Mouse (Mus musculus) hindbrain, embryonic 13.5 days (tissue): ENCODE measurements around the gene Rps6kl1. TPM values are rescaled to one million over a fixed set of nuclear protein-coding genes. Genes with fewer than 3 reads are reported as not detected.

Experiments
- ATAC-seq: fragments of 200-750 bp; cut with Nextera tagmentation; 2 replicates; pipeline ENCODE4 v1.8.0; 2017; ENCODE audit warnings: moderate TSS enrichment; ENCODE audit not compliant: low FRiP score
- H3K27ac ChIP-seq: fragments of 300-500 bp; sonication (generic); 2 replicates; pipeline ENCODE4 v1.5.1; 2015; ENCODE audit warnings: inconsistent platforms, mild to moderate bottlenecking, moderate library complexity
- H3K27me3 ChIP-seq: fragments of 300-500 bp; sonication (generic); 2 replicates; pipeline ENCODE4 v1.6.1; 2015; ENCODE audit warnings: mild to moderate bottlenecking, inconsistent platforms
- H3K36me3 ChIP-seq: fragments of 300-500 bp; sonication (generic); 2 replicates; pipeline ENCODE4 v1.6.1; 2015; ENCODE audit warnings: mild to moderate bottlenecking, inconsistent platforms
- H3K4me1 ChIP-seq: fragments of 300-500 bp; sonication (generic); replicated peaks from 2 replicates; pipeline ENCODE4 v1.6.1; 2015; ENCODE audit warnings: inconsistent platforms
- H3K4me2 ChIP-seq: fragments of 300-500 bp; sonication (generic); 2 replicates; pipeline ENCODE4 v1.6.1; 2015; ENCODE audit warnings: inconsistent platforms, mild to moderate bottlenecking, moderate library complexity
- H3K4me3 ChIP-seq: fragments of 300-500 bp; sonication (generic); 2 replicates; pipeline ENCODE4 v1.5.1; 2015; ENCODE audit warnings: mild to moderate bottlenecking, inconsistent platforms
- H3K9ac ChIP-seq: fragments of 300-500 bp; sonication (generic); 2 replicates; pipeline ENCODE4 v1.6.1; 2015; ENCODE audit warnings: mild to moderate bottlenecking, inconsistent platforms
- H3K9me3 ChIP-seq: fragments of 300-500 bp; sonication (generic); 2 replicates; pipeline ENCODE4 v1.6.1; 2016; ENCODE audit warnings: inconsistent platforms
- WGBS: fragments of 180-500 bp; shearing (Covaris S2); methylation state at CpG from one replicate; pipeline ENCODE4 v1.1.7; 2015; 5-methylcytosine and 5-hydroxymethylcytosine counted together
- polyA plus RNA-seq: library from polyadenylated mRNA; unstranded; fragments of >200 nt; fragmentation: Nextera tagmentation; extraction: Ambion mirVana; gene quantifications from 2 replicates; pipeline ENCODE4 v1.2.1, GENCODE M21; 2015

Rps6kl1 gene
- polyA plus RNA-seq, 1 experiment from 2014 or later = 23.3 TPM

DNA sequence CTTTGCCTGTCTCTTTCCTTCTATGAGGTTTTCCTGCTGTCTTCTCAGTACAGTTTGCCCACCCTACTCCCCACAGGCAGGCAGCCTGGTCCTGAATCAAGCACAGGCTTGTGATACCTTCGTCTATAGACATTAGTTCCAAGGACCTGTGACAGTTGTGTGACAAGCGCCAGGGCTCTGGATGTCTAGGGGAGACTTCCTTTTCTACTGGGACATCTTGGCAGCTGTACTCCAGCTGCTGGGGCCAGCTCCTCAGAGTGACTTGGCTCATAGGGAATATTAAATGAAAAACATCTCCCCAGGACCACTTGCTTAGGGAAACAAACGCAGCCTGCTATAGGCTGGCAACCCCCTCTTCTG lies 19.9 kb upstream of the Rps6kl1 start:
- H3K36me3 ChIP-seq = peaks cover 7% of the 10 kb centered on the region
- H3K9ac ChIP-seq = no peak overlapping the region
- peaks cover 31% of the 10 kb centered on the region for H3K4me1 ChIP-seq
- no peak overlapping the region for H3K4me3 ChIP-seq
- no peak for ATAC-seq
- H3K9me3 ChIP-seq = no peaks in the 10 kb centered on the region
- H3K27ac ChIP-seq = no peak overlapping the region
- peaks cover 12% of the 10 kb centered on the region; the same call in 1 of the 2 replicates for H3K27me3 ChIP-seq
- WGBS = 88% methylated on average over 3 of the region's 3 CpGs
- H3K4me2 ChIP-seq = no peak overlapping the region

DNA sequence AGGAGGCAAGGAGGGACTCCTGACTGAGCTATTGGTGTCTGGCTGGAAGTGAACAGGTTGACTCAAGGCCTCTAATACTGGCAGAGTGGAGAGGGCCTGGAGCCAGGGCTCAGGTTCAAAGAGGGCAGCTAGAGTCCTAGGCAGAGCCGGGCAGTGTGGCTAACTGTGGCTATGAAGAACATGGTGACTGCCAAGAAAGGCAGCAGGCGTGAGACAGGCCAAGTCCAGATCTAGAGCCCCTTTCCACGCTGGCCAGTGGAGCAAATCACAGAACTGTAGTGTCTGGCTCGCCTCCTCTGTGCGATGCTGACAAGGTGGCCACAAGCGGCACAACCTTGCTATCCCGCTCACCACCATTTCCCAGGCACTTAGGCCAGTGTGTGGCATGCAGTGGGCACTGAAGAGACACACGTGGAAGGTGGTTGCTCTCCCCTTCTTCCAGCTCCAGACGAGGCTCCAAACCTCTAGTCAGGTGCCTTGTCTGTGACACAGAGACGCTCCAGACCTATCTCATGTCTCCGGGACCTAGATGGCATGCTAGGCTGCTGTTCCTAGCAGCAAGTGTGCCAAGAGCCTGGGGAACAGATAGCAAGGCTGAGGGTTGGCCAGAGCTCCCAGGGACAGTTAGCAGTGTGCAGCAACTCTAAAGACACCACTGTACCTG lies 19.4 kb upstream of the Rps6kl1 start:
- no peak overlapping the region for H3K4me2 ChIP-seq
- 85% methylated on average over 11 of the region's 11 CpGs for WGBS
- peaks cover 26% of the 10 kb centered on the region for H3K4me1 ChIP-seq
- ATAC-seq = no peak
- H3K27me3 ChIP-seq = peaks cover 10% of the 10 kb centered on the region; the same call in 1 of the 2 replicates
- H3K4me3 ChIP-seq = no peak overlapping the region
- H3K9me3 ChIP-seq = no peaks in the 10 kb centered on the region
- H3K36me3 ChIP-seq = peaks cover 10% of the 10 kb centered on the region
- H3K27ac ChIP-seq = no peak overlapping the region
- no peak overlapping the region for H3K9ac ChIP-seq

DNA sequence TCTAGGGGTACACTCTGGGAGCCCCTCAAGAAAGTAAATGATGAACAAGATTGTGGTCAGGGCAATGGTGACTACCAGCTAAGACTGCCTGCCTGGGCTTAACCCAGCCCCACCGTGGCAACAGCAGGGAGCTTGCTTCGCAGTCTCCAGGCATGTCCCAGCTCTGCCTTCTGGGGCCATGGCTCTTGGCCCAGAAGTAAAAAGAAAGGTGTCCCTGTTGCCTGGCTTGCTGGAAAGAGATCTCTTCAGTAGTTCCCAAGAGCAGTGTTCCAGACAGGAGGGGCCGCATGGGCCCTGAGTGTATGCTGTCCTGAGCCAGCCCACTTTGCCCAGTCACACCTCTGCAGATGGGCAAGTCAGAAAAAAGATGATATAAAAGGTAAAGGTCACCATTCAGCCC lies 18.8 kb upstream of the Rps6kl1 start:
- 56% methylated on average over 3 of the region's 3 CpGs for WGBS
- Histone ChIP-seq H3K9me3 (no peaks in the 10 kb centered on the region), H3K27ac (no peak overlapping the region), H3K36me3 (peaks cover 10% of the 10 kb centered on the region), H3K4me3 (no peak overlapping the region), H3K4me1 (peaks cover 20% of the 10 kb centered on the region), H3K9ac (no peak overlapping the region), H3K4me2 (peak overlapping the region; percentile 48; the same call in 1 of the 2 replicates), H3K27me3 (peaks cover 7% of the 10 kb centered on the region; the same call in 1 of the 2 replicates)
- ATAC-seq = peak; percentile 46; the same call in 1 of the 2 replicates

DNA sequence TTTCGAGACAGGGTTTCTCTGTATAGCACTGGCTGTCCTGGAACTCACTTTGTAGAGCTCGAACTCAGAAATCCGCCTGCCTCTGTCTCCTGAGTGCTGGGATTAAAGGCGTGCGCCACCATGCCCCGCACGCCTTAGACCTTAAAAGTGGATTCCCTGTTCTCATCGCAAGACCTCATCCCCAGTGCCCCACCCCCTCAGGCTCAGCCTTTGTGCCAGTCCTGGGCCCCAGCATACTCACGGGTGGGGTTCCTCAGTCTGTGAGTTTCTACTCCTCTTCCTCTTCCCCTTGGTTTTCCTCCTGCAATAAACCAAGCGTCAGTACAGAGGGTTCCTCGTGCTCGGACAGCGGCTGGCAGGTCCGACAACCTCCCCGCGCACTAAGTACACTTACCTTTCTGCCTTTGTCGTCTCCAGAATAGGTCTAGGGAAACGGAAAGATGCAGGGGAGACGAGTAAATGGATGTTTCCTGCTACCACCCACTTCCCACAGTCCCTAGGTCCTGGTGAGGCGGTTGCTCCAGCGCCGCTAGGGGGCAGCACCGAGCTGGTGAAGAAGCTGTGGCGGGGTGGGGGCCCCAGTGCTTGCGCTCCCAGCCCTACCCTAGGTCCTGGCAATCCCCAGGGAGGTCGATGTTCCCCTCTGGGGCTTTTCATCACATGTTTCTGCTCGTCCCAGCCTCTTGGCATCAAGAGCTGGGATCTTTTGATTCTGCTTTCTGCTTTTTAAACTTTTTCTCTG lies 18.2 kb upstream of the Rps6kl1 start:
- peaks cover 7% of the 10 kb centered on the region; the same call in 1 of the 2 replicates for H3K27me3 ChIP-seq
- H3K27ac ChIP-seq = no peak overlapping the region
- H3K4me1 ChIP-seq = peaks cover 18% of the 10 kb centered on the region
- H3K9me3 ChIP-seq = no peaks in the 10 kb centered on the region
- peak overlapping the region; percentile 30 for H3K4me3 ChIP-seq
- peak; percentile 80 for ATAC-seq
- peak overlapping the region; percentile 55 for H3K9ac ChIP-seq
- H3K36me3 ChIP-seq = peaks cover 10% of the 10 kb centered on the region
- WGBS = 26% methylated on average over 27 of the region's 27 CpGs
- H3K4me2 ChIP-seq = peak overlapping the region; percentile 48

DNA sequence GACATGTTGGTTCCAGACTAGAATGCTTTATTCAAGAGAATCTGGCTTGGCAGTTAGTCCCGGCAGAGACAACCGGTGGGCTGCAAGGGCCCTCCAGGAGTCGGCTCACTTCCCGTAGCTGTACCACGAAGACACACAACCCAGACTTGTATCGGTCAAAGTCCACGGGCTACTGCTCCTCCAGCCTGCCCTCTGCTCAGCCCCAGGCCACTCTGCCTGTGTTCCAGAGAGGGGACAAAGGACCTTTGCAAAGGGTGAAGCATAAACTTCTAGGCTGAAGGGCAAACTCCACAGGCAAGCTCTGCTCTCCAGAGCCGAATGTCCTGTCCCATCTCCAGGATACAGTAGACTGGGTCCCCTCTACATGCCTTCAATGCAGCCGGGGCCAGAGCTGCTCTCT lies 15.6 kb upstream of the Rps6kl1 start:
- no peak overlapping the region for H3K27ac ChIP-seq
- H3K9me3 ChIP-seq = no peaks in the 10 kb centered on the region
- peaks cover 10% of the 10 kb centered on the region for H3K36me3 ChIP-seq
- no peak for ATAC-seq
- H3K27me3 ChIP-seq = peaks cover 7% of the 10 kb centered on the region; the same call in 1 of the 2 replicates
- H3K9ac ChIP-seq = no peak overlapping the region
- WGBS = 94% methylated on average over 9 of the region's 9 CpGs
- no peak overlapping the region for H3K4me3 ChIP-seq
- H3K4me2 ChIP-seq = no peak overlapping the region
- H3K4me1 ChIP-seq = peaks cover 12% of the 10 kb centered on the region

DNA sequence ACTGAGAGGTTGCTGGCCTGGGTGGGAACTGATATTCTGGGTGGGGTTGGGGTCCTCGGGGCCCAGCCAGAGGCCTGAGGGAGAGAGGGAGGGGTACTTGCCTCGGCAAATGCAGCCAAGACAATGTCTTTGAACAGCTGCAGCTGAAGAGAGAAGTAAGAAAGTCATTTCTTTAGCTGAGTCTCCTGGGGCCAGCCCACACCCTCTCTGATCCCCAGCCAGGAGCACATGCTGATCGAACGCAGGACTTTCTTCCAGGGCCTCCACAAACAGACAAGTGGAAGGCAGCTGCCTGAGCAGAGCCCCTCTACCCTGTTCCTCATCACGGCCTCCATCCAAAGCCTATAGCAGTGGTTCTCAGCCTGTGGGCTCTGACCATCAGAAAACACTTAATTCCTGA lies 13.9 kb upstream of the Rps6kl1 start:
- H3K4me3 ChIP-seq = no peak overlapping the region
- WGBS = 89% methylated on average over 5 of the region's 5 CpGs
- no peak overlapping the region for H3K9ac ChIP-seq
- no peak overlapping the region for H3K27ac ChIP-seq
- no peak overlapping the region for H3K4me2 ChIP-seq
- no peaks in the 10 kb centered on the region for H3K9me3 ChIP-seq
- no peak for ATAC-seq
- H3K4me1 ChIP-seq = peaks cover 10% of the 10 kb centered on the region
- H3K36me3 ChIP-seq = peaks cover 10% of the 10 kb centered on the region
- H3K27me3 ChIP-seq = no peaks in the 10 kb centered on the region

DNA sequence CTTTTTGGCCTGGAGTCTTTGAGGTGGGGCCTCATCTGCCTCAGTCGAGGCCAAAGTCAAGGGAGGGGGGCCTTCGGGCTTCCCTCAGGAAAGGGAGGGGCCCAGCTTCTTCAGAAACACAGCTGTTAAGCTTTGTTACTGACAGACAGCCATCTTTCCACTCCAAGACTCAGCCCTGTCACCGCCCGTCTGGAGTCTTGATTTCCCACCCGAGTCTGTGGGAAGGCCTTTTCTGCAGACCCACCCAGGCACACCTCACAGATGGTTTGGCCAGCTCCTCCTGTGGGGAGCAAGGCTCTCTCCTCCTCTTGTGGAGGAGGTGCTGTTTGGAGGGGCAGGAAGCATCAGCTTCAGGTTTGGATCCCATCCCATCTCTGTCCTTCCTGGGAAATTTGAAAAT lies 8.5 kb upstream of the Rps6kl1 start:
- H3K4me3 ChIP-seq = no peak overlapping the region
- H3K27me3 ChIP-seq = no peaks in the 10 kb centered on the region
- no peaks in the 10 kb centered on the region for H3K36me3 ChIP-seq
- ATAC-seq = no peak
- no peak overlapping the region for H3K9ac ChIP-seq
- 83% methylated on average over 5 of the region's 5 CpGs for WGBS
- H3K4me2 ChIP-seq = no peak overlapping the region
- H3K9me3 ChIP-seq = no peaks in the 10 kb centered on the region
- H3K27ac ChIP-seq = no peak overlapping the region
- H3K4me1 ChIP-seq = no peaks in the 10 kb centered on the region

DNA sequence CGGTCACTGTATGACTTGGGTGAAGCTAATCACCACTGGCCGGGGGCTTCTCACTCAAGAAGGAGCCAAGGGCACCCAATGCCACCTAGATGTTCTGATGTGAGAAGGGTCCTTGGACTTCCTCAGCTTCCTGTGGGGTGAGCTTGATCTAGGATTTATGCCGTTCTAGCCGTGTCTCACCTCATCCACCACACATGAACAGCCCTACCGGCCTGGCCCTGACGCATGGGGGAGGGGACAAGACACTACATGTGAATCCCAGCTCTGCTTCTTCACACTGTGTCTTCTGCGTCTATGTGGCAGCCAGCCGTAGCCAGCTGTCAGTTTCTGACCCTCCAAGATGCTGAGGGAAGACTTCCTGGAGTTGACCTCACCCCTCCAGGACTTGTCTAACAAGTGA lies 7.7 kb upstream of the Rps6kl1 start:
- no peaks in the 10 kb centered on the region for H3K27me3 ChIP-seq
- no peak overlapping the region for H3K4me2 ChIP-seq
- H3K36me3 ChIP-seq = no peaks in the 10 kb centered on the region
- 95% methylated on average over 8 of the region's 8 CpGs for WGBS
- no peak overlapping the region for H3K27ac ChIP-seq
- no peak overlapping the region for H3K4me3 ChIP-seq
- no peak for ATAC-seq
- no peaks in the 10 kb centered on the region for H3K9me3 ChIP-seq
- H3K9ac ChIP-seq = no peak overlapping the region
- H3K4me1 ChIP-seq = no peaks in the 10 kb centered on the region

DNA sequence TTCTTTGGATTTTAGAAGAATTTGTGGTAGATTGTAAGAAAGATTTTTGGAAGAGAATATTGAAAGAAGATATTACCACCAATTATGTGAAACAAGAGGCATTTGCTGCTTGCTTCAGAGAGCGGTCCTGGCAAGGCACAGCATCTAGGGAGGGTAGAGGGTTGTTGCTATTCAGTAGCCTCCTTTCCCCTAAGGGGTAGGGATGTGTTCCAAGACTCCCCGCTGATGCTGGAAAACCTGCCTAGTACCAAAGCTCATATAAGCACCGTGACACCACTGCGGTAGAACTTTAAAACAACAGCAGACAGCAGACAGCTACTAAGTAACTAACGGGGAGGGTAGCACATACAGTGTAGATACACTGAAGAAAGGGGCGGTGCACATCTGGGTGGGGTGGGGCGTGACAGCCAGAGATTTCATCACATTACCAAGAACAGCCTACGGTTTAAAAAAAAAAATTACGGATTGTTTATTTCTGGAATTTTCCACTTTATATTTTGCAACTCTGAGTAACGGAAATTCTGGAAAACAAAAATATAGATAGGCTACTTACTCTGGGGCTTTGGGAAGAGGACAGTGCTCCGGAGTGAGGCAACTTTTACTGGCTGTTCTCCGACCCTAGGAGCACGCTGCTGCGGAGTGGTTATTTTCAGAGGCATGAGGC lies 6.9 kb upstream of the Rps6kl1 start:
- no peaks in the 10 kb centered on the region for H3K4me1 ChIP-seq
- no peaks in the 10 kb centered on the region for H3K9me3 ChIP-seq
- H3K4me2 ChIP-seq = no peak overlapping the region
- no peak for ATAC-seq
- WGBS = 90% methylated on average over 14 of the region's 14 CpGs
- no peaks in the 10 kb centered on the region for H3K36me3 ChIP-seq
- no peak overlapping the region for H3K4me3 ChIP-seq
- no peak overlapping the region for H3K27ac ChIP-seq
- H3K9ac ChIP-seq = no peak overlapping the region
- H3K27me3 ChIP-seq = no peaks in the 10 kb centered on the region

DNA sequence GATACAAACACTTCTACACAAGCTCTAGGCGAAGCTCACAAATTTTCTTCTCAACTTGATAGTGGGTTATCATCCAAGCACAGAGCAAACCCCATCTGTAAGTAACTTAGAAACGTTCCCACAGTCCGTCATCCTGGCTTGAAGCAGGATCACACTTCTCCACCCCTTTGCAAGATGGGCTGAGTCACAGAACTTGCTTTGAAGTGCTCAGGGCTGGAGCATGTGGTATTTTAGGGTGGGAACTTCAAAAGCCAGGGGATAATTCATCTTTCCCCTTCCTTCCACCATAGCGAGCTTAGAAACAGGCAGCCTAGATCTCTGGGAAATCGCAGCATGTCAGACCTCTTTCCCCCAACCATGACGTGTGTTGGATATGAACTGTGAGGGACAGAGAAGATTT lies 5.3 kb upstream of the Rps6kl1 start:
- Histone ChIP-seq H3K27me3 (no peaks in the 10 kb centered on the region), H3K9me3 (no peaks in the 10 kb centered on the region), H3K36me3 (no peaks in the 10 kb centered on the region), H3K4me1 (peaks cover 4% of the 10 kb centered on the region; the same call in 1 of the 2 replicates), H3K9ac (no peak overlapping the region), H3K27ac (no peak overlapping the region), H3K4me3 (no peak overlapping the region), H3K4me2 (no peak overlapping the region)
- ATAC-seq = no peak
- WGBS = 72% methylated on average over 6 of the region's 6 CpGs

DNA sequence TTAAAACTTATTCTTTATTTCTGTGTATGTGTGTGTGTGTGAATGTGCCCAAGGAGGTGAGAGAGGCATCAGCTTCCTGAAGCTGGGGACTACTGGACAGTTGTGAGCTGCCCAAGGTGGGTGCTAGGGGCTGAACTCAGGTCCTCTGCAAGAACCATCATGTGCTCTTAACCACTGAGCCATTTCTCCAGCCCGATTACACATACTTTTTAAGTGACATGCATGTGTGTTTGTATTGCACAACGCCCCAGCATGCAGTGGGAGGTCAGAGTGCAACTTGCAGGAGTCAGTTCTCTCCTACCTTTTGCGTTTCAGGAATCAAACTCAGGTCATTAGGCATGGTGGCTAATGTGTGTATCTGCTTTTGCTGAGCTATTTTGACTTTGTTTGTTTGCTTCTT lies 1.9 kb upstream of the Rps6kl1 start:
- Histone ChIP-seq H3K4me1 (peaks cover 25% of the 10 kb centered on the region), H3K4me3 (no peak overlapping the region), H3K27me3 (0 out of 2 replicates have a peak, but pooled peaks cover 3% of the 10 kb centered on the region), H3K36me3 (no peaks in the 10 kb centered on the region), H3K9ac (no peak overlapping the region), H3K27ac (no peak overlapping the region), H3K4me2 (no peak overlapping the region), H3K9me3 (no peaks in the 10 kb centered on the region)
- ATAC-seq = no peak
- 74% methylated on average over 3 of the region's 3 CpGs for WGBS

DNA sequence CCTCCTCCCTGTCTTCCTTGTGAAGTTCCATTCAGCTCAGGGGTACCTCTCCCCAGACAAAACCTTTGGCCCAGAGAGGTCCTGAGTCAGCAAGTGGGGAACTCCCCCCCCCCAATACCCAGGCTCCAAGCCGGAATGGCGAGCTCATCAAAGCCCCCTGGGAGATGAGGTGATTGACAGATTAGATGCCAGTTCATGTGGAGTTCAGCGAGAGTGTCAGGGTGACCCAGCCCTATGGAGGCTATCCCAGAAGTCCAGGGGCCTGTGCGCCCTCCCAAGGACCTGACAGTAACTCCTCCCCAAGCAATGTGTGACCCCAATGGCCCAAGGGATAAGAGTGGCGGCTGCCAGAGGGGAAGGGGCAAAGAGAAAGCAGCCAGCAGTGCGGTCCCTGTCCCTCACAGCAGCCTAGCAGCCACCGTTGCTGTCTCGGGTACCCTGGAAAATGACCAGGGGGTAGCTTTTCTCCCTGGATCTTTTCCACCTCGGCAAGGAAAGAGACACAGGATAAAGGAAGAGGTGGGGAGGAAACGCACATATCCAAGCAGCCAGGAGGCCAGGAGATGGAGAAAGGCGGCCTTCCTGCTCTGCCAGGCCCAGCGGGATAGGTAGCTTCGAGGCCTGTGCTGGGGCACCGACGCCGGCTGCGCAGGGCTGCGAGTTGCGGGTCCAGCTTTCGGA lies 603 bp downstream of the Rps6kl1 start:
- peak; percentile 22; the same call in 1 of the 2 replicates for ATAC-seq
- Histone ChIP-seq H3K4me3 (peak overlapping the region; percentile 55), H3K9ac (peak overlapping the region; percentile 83), H3K9me3 (no peaks in the 10 kb centered on the region), H3K4me1 (peaks cover 40% of the 10 kb centered on the region), H3K4me2 (peak overlapping the region; percentile 77), H3K36me3 (peaks cover 10% of the 10 kb centered on the region), H3K27ac (peak overlapping the region; percentile 67), H3K27me3 (0 out of 2 replicates have a peak, but pooled peaks cover 3% of the 10 kb centered on the region)
- WGBS = 5% methylated on average over 20 of the region's 20 CpGs
